Mouse (Mus musculus) lung, postnatal 0 days (tissue): Measurements from ENCODE around the gene Pipox. TPM values are rescaled to one million over a fixed set of nuclear protein-coding genes. Genes with fewer than 3 reads are reported as not detected.

Experiments used
- ATAC-seq: fragments of 200-750 bp; cut with Nextera tagmentation; 2 replicates; pipeline ENCODE4 v1.8.0; 2017; ENCODE audit warnings: moderate library complexity
- DNase-seq: peaks from one replicate; pipeline ENCODE4 v3.0.0-alpha.2; 2016; ENCODE audit warnings: low spot score
- H3K27ac ChIP-seq: fragments of 300-500 bp; sonication (generic); 2 replicates; pipeline ENCODE4 v1.5.1; 2014; ENCODE audit warnings: antibody characterized with exemption, mild to moderate bottlenecking, low read length, mixed read lengths
- H3K27me3 ChIP-seq: fragments of 300-500 bp; sonication (generic); replicated peaks from 2 replicates; pipeline ENCODE4 v1.6.1; 2014; ENCODE audit warnings: low read length, mixed read lengths; ENCODE audit not compliant: insufficient read depth
- H3K36me3 ChIP-seq: fragments of 300-500 bp; sonication (generic); 2 replicates; pipeline ENCODE4 v1.6.1; 2014; ENCODE audit warnings: low read length, mixed read lengths; ENCODE audit not compliant: insufficient read depth
- H3K4me1 ChIP-seq: fragments of 300-500 bp; sonication (generic); 2 replicates; pipeline ENCODE4 v1.6.1; 2014; ENCODE audit warnings: antibody characterized with exemption, low read depth, low read length, mixed read lengths; ENCODE audit not compliant: insufficient read depth
- H3K4me2 ChIP-seq: fragments of 300-500 bp; sonication (generic); replicated peaks from 2 replicates; pipeline ENCODE4 v1.6.1; 2014; ENCODE audit warnings: low read depth, mild to moderate bottlenecking, low read length, moderate library complexity, mixed read lengths
- H3K4me3 ChIP-seq: fragments of 300-500 bp; sonication (generic); 2 replicates; pipeline ENCODE4 v1.5.1; 2014; ENCODE audit warnings: low read depth, low read length
- H3K9ac ChIP-seq: fragments of 300-500 bp; sonication (generic); replicated peaks from 2 replicates; pipeline ENCODE4 v1.6.1; 2014; ENCODE audit warnings: low read depth, mild to moderate bottlenecking
- H3K9me3 ChIP-seq: fragments of 300-500 bp; sonication (generic); 2 replicates; pipeline ENCODE4 v1.6.1; 2016; ENCODE audit warnings: low read length, mixed read lengths
- CTCF ChIP-seq: IDR thresholded peaks from 2 replicates; pipeline ENCODE4 v1.5.1; 2016; ENCODE audit warnings: antibody characterized with exemption, mild to moderate bottlenecking
- EP300 ChIP-seq: IDR thresholded peaks from 2 replicates; pipeline ENCODE4 v1.6.1; 2016; ENCODE audit warnings: antibody characterized with exemption, mild to moderate bottlenecking, control low read depth
- WGBS: fragments of 180-500 bp; shearing (Covaris S2); extraction: QIAGEN DNeasy Blood & Tissue Kit; methylation state at CpG from one replicate; pipeline ENCODE4 v1.1.7; 2014; 5-methylcytosine and 5-hydroxymethylcytosine counted together
- polyA plus RNA-seq: library from polyadenylated mRNA; unstranded; fragments of >200 nt; fragmentation: Nextera tagmentation; extraction: Ambion mirVana; gene quantifications from 2 replicates; pipeline ENCODE4 v1.2.1, GENCODE M21; 2015

The Pipox gene
- polyA plus RNA-seq, 1 experiment from 2014 or later, result 0.23 TPM

GRCm38 (mm10) chr11:77849151-77849550 lies 44.7 kb downstream of the Pipox start:
- Histone ChIP-seq H3K4me1 (no peaks in the 10 kb centered on the region), H3K9ac (no peak overlapping the region), H3K27ac (no peak overlapping the region), H3K27me3 (no peaks in the 10 kb centered on the region), H3K9me3 (no peaks in the 10 kb centered on the region), H3K36me3 (peaks cover 51% of the 10 kb centered on the region), H3K4me2 (no peak overlapping the region), H3K4me3 (no peak overlapping the region)
- WGBS, result 66% methylated on average over 7 of the region's 7 CpGs
- no peak for ATAC-seq
- no peak for DNase-seq
- TF ChIP-seq EP300 (no peak), CTCF (no peak)

GRCm38 (mm10) chr11:77848131-77848530 lies 45.8 kb downstream of the Pipox start:
- ATAC-seq (no peak), DNase-seq (no peak)
- Histone ChIP-seq H3K9me3 (no peaks in the 10 kb centered on the region), H3K36me3 (peaks cover 42% of the 10 kb centered on the region), H3K27ac (no peak overlapping the region), H3K4me1 (no peaks in the 10 kb centered on the region), H3K27me3 (no peaks in the 10 kb centered on the region), H3K4me2 (no peak overlapping the region), H3K9ac (no peak overlapping the region), H3K4me3 (no peak overlapping the region)
- 43% methylated on average over 5 of the region's 5 CpGs for WGBS
- no peak for TF ChIP-seq CTCF

- H3K36me3 ChIP-seq, result peaks cover 41% of the 10 kb centered on the region
- no peak overlapping the region for H3K4me3 ChIP-seq
- WGBS, result 53% methylated on average over 9 of the region's 9 CpGs
- H3K27ac ChIP-seq, result no peak overlapping the region
- no peaks in the 10 kb centered on the region for H3K9me3 ChIP-seq
- no peak overlapping the region for H3K9ac ChIP-seq
- H3K27me3 ChIP-seq, result no peaks in the 10 kb centered on the region
- TF ChIP-seq CTCF, result no peak
- no peak for TF ChIP-seq EP300
- ATAC-seq (no peak), DNase-seq (no peak)
- H3K4me2 ChIP-seq, result no peak overlapping the region
- H3K4me1 ChIP-seq, result no peaks in the 10 kb centered on the region
Observed at GRCm38 (mm10) chr11:77847599-77848128, 46.2 kb downstream of the Pipox start.

- Histone ChIP-seq H3K4me3 (no peak overlapping the region), H3K4me1 (no peaks in the 10 kb centered on the region), H3K27me3 (no peaks in the 10 kb centered on the region), H3K4me2 (no peak overlapping the region), H3K27ac (no peak overlapping the region), H3K9ac (no peak overlapping the region), H3K36me3 (peaks cover 47% of the 10 kb centered on the region), H3K9me3 (no peaks in the 10 kb centered on the region)
- WGBS, result 83% methylated on average over 4 of the region's 4 CpGs
- no peak for DNase-seq
- no peak for ATAC-seq
- no peak for TF ChIP-seq EP300
- TF ChIP-seq CTCF, result no peak
Observed at GRCm38 (mm10) chr11:77843906-77844200, 50.0 kb downstream of the Pipox start.

- DNase-seq (no peak), ATAC-seq (no peak)
- H3K36me3 ChIP-seq, result peaks cover 45% of the 10 kb centered on the region
- WGBS, result 87% methylated on average over 20 of the region's 21 CpGs
- H3K9me3 ChIP-seq, result no peaks in the 10 kb centered on the region
- H3K9ac ChIP-seq, result no peak overlapping the region
- TF ChIP-seq CTCF (no peak), EP300 (no peak)
- no peaks in the 10 kb centered on the region for H3K4me1 ChIP-seq
- H3K4me3 ChIP-seq, result no peak overlapping the region
- no peaks in the 10 kb centered on the region for H3K27me3 ChIP-seq
- H3K4me2 ChIP-seq, result no peak overlapping the region
- no peak overlapping the region for H3K27ac ChIP-seq
Observed at GRCm38 (mm10) chr11:77843068-77843905, 50.6 kb downstream of the Pipox start.

- H3K27me3 ChIP-seq, result no peaks in the 10 kb centered on the region
- peaks cover 41% of the 10 kb centered on the region for H3K36me3 ChIP-seq
- TF ChIP-seq EP300 (no peak), CTCF (no peak)
- DNase-seq (no peak), ATAC-seq (no peak)
- H3K4me3 ChIP-seq, result no peak overlapping the region
- no peaks in the 10 kb centered on the region for H3K9me3 ChIP-seq
- no peaks in the 10 kb centered on the region for H3K4me1 ChIP-seq
- H3K4me2 ChIP-seq, result no peak overlapping the region
- H3K9ac ChIP-seq, result no peak overlapping the region
- 86% methylated on average over 16 of the region's 16 CpGs for WGBS
- H3K27ac ChIP-seq, result no peak overlapping the region
Observed at GRCm38 (mm10) chr11:77840523-77841245, 53.2 kb downstream of the Pipox start.
